Mouse (Mus musculus): ENCODE measurements around the gene Ppp3ca. TPM values are rescaled to one million over a fixed set of nuclear protein-coding genes. Genes with fewer than 3 reads are reported as not detected.

The Ppp3ca gene
- polyA plus RNA-seq, 1 experiment, result 29.4 TPM

DNA sequence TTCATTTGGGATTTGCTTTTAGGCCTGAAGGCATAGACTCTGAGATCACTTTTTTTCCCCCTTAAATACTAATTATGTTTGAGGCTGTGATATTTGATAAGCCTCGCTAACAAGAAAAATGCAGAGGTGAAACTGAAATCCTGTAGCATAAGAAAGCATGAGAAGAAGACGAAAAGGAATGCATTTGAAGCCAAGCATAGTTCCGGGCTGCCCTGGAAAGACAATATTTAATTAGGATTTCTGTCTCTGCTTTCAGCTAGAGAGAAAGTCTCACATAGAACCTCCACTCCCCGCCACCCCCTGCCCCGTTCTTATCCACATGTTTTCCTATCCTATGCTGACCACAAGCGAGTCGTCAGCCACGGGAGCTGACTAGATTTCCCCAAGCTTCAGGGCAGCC is 241.4 kb downstream of the Ppp3ca start:
- H3K4me1 ChIP-seq (ENCODE audit: control insufficient read depth, insufficient read depth, low read length), result no peaks in the 10 kb centered on the region
- no peak overlapping the region for H3K4me3 ChIP-seq (ENCODE audit: low read depth, low read length)
- H3K27ac ChIP-seq (ENCODE audit: insufficient read depth, low read length), result no peak overlapping the region
- no peaks in the 10 kb centered on the region for H3K9me3 ChIP-seq (replicated peaks; ENCODE audit: control insufficient read depth, insufficient read depth, low read length, poor library complexity, severe bottlenecking)
- no peaks in the 10 kb centered on the region for H3K36me3 ChIP-seq (ENCODE audit: control insufficient read depth, insufficient read depth, low read length, poor library complexity, severe bottlenecking)
- no peak overlapping the region for H3K9ac ChIP-seq (ENCODE audit: low read depth, poor library complexity, severe bottlenecking)
- no peak for TF ChIP-seq POLR2A (IDR thresholded peaks at IDR 0.05; ENCODE audit: insufficient read depth, low read length)
- TF ChIP-seq EP300 (IDR thresholded peaks at IDR 0.05; ENCODE audit: insufficient read depth, low read depth, low read length), result no peak
- no peak for TF ChIP-seq CTCF (IDR thresholded peaks at IDR 0.05; ENCODE audit: low read depth, low read length)
- no peaks in the 10 kb centered on the region for H3K27me3 ChIP-seq (ENCODE audit: control insufficient read depth, insufficient read depth, low read length, poor library complexity, severe bottlenecking)

- no peak for TF ChIP-seq POLR2A (IDR thresholded peaks at IDR 0.05; ENCODE audit: insufficient read depth, low read length)
- TF ChIP-seq CTCF (IDR thresholded peaks at IDR 0.05; ENCODE audit: low read depth, low read length), result no peak
- TF ChIP-seq EP300 (IDR thresholded peaks at IDR 0.05; ENCODE audit: insufficient read depth, low read depth, low read length), result no peak
- no peak overlapping the region for H3K27ac ChIP-seq (ENCODE audit: insufficient read depth, low read length)
- no peaks in the 10 kb centered on the region for H3K4me1 ChIP-seq (ENCODE audit: control insufficient read depth, insufficient read depth, low read length)
- no peaks in the 10 kb centered on the region for H3K36me3 ChIP-seq (ENCODE audit: control insufficient read depth, insufficient read depth, low read length, poor library complexity, severe bottlenecking)
- no peaks in the 10 kb centered on the region for H3K9me3 ChIP-seq (replicated peaks; ENCODE audit: control insufficient read depth, insufficient read depth, low read length, poor library complexity, severe bottlenecking)
- H3K9ac ChIP-seq (ENCODE audit: low read depth, poor library complexity, severe bottlenecking), result no peak overlapping the region
- no peak overlapping the region for H3K4me3 ChIP-seq (ENCODE audit: low read depth, low read length)
- no peaks in the 10 kb centered on the region for H3K27me3 ChIP-seq (ENCODE audit: control insufficient read depth, insufficient read depth, low read length, poor library complexity, severe bottlenecking)
These were observed 247.2 kb downstream of the Ppp3ca start for GRCm38 (mm10) chr3:136917080-136917479.

GRCm38 (mm10) chr3:136933071-136933470 is 263.1 kb downstream of the Ppp3ca start:
- TF ChIP-seq CTCF (IDR thresholded peaks at IDR 0.05; ENCODE audit: low read depth, low read length) (no peak), EP300 (IDR thresholded peaks at IDR 0.05; ENCODE audit: insufficient read depth, low read depth, low read length) (no peak), POLR2A (IDR thresholded peaks at IDR 0.05; ENCODE audit: insufficient read depth, low read length) (no peak)
- Histone ChIP-seq H3K27me3 (ENCODE audit: control insufficient read depth, insufficient read depth, low read length, poor library complexity, severe bottlenecking) (no peaks in the 10 kb centered on the region), H3K4me1 (ENCODE audit: control insufficient read depth, insufficient read depth, low read length) (no peaks in the 10 kb centered on the region), H3K4me3 (ENCODE audit: low read depth, low read length) (no peak overlapping the region), H3K9me3 (replicated peaks; ENCODE audit: control insufficient read depth, insufficient read depth, low read length, poor library complexity, severe bottlenecking) (no peaks in the 10 kb centered on the region), H3K9ac (ENCODE audit: low read depth, poor library complexity, severe bottlenecking) (no peak overlapping the region), H3K36me3 (ENCODE audit: control insufficient read depth, insufficient read depth, low read length, poor library complexity, severe bottlenecking) (no peaks in the 10 kb centered on the region), H3K27ac (ENCODE audit: insufficient read depth, low read length) (no peak overlapping the region)

- H3K4me1 ChIP-seq (ENCODE audit: control insufficient read depth, insufficient read depth, low read length), result no peaks in the 10 kb centered on the region
- H3K27me3 ChIP-seq (ENCODE audit: control insufficient read depth, insufficient read depth, low read length, poor library complexity, severe bottlenecking), result no peaks in the 10 kb centered on the region
- TF ChIP-seq POLR2A (IDR thresholded peaks at IDR 0.05; ENCODE audit: insufficient read depth, low read length), result no peak
- no peak for TF ChIP-seq EP300 (IDR thresholded peaks at IDR 0.05; ENCODE audit: insufficient read depth, low read depth, low read length)
- no peak for TF ChIP-seq CTCF (IDR thresholded peaks at IDR 0.05; ENCODE audit: low read depth, low read length)
- H3K4me3 ChIP-seq (ENCODE audit: low read depth, low read length), result no peak overlapping the region
- H3K9me3 ChIP-seq (replicated peaks; ENCODE audit: control insufficient read depth, insufficient read depth, low read length, poor library complexity, severe bottlenecking), result no peaks in the 10 kb centered on the region
- H3K9ac ChIP-seq (ENCODE audit: low read depth, poor library complexity, severe bottlenecking), result no peak overlapping the region
- no peak overlapping the region for H3K27ac ChIP-seq (ENCODE audit: insufficient read depth, low read length)
- H3K36me3 ChIP-seq (ENCODE audit: control insufficient read depth, insufficient read depth, low read length, poor library complexity, severe bottlenecking), result no peaks in the 10 kb centered on the region
These were observed 271.0 kb downstream of the Ppp3ca start for GRCm38 (mm10) chr3:136940733-136941601.

DNA sequence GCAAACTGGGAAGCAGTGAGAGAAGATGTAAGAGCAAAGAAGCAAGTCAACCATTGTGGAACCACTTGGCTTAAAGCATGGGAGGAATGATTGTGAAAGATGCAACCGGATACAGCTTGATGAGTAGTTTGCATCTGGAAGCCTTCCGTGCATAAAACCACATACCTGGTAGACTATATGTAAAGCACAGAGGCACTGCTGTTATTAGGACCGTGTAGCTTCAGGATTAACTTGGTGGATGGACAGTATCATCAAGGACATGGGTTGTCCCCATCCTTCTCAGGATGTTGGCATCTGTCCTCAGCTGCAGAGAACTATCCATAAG is 271.6 kb downstream of the Ppp3ca start:
- Histone ChIP-seq H3K27me3 (ENCODE audit: control insufficient read depth, insufficient read depth, low read length, poor library complexity, severe bottlenecking) (no peaks in the 10 kb centered on the region), H3K4me3 (ENCODE audit: low read depth, low read length) (no peak overlapping the region), H3K9me3 (replicated peaks; ENCODE audit: control insufficient read depth, insufficient read depth, low read length, poor library complexity, severe bottlenecking) (no peaks in the 10 kb centered on the region), H3K4me1 (ENCODE audit: control insufficient read depth, insufficient read depth, low read length) (no peaks in the 10 kb centered on the region), H3K27ac (ENCODE audit: insufficient read depth, low read length) (no peak overlapping the region), H3K36me3 (ENCODE audit: control insufficient read depth, insufficient read depth, low read length, poor library complexity, severe bottlenecking) (no peaks in the 10 kb centered on the region), H3K9ac (ENCODE audit: low read depth, poor library complexity, severe bottlenecking) (no peak overlapping the region)
- TF ChIP-seq EP300 (IDR thresholded peaks at IDR 0.05; ENCODE audit: insufficient read depth, low read depth, low read length) (no peak), CTCF (IDR thresholded peaks at IDR 0.05; ENCODE audit: low read depth, low read length) (no peak), POLR2A (IDR thresholded peaks at IDR 0.05; ENCODE audit: insufficient read depth, low read length) (no peak)

- H3K36me3 ChIP-seq (ENCODE audit: control insufficient read depth, insufficient read depth, low read length, poor library complexity, severe bottlenecking), result no peaks in the 10 kb centered on the region
- H3K4me1 ChIP-seq (ENCODE audit: control insufficient read depth, insufficient read depth, low read length), result no peaks in the 10 kb centered on the region
- H3K9me3 ChIP-seq (replicated peaks; ENCODE audit: control insufficient read depth, insufficient read depth, low read length, poor library complexity, severe bottlenecking), result no peaks in the 10 kb centered on the region
- H3K4me3 ChIP-seq (ENCODE audit: low read depth, low read length), result no peak overlapping the region
- no peak overlapping the region for H3K9ac ChIP-seq (ENCODE audit: low read depth, poor library complexity, severe bottlenecking)
- H3K27ac ChIP-seq (ENCODE audit: insufficient read depth, low read length), result no peak overlapping the region
- no peaks in the 10 kb centered on the region for H3K27me3 ChIP-seq (ENCODE audit: control insufficient read depth, insufficient read depth, low read length, poor library complexity, severe bottlenecking)
- TF ChIP-seq POLR2A (IDR thresholded peaks at IDR 0.05; ENCODE audit: insufficient read depth, low read length) (no peak), CTCF (IDR thresholded peaks at IDR 0.05; ENCODE audit: low read depth, low read length) (no peak), EP300 (IDR thresholded peaks at IDR 0.05; ENCODE audit: insufficient read depth, low read depth, low read length) (no peak)
These were observed 275.6 kb downstream of the Ppp3ca start for GRCm38 (mm10) chr3:136945550-136945949.

All from ES-Bruce4 (cell line).